Mouse (Mus musculus): ENCODE data around the gene Gnai2. TPM values are rescaled to one million over a fixed set of nuclear protein-coding genes. Genes with fewer than 3 reads are reported as not detected.
A peak's percentile ranks its signal among the peaks of the same experiment; 100 is the strongest.

The Gnai2 gene
- polyA plus RNA-seq, 1 experiment, result 499 TPM

GRCm38 (mm10) chr9:107660777-107661176 lies 25.6 kb upstream of the Gnai2 start:
- Histone ChIP-seq H3K79me2 (ENCODE audit: control insufficient read depth, insufficient read depth) (no peaks in the 10 kb centered on the region), H3K27me3 (ENCODE audit: control insufficient read depth, insufficient read depth, insufficient read length) (peaks cover 81% of the 10 kb centered on the region), H3ac (ENCODE audit: control insufficient read depth, insufficient read length) (no peak overlapping the region), H3K4me3 (no peak overlapping the region), H3K4me2 (ENCODE audit: low read depth) (no peak overlapping the region), H3K36me3 (ENCODE audit: control insufficient read depth, insufficient read depth) (no peaks in the 10 kb centered on the region)
- TF ChIP-seq MYOG (IDR thresholded peaks at IDR 0.05; ENCODE audit: control insufficient read depth in 1 of 3, insufficient read depth in 1 of 3, insufficient read length in 2 of 3, low read depth in 2 of 3), result no peak

- Histone ChIP-seq H3K79me2 (ENCODE audit: control insufficient read depth, insufficient read depth) (no peaks in the 10 kb centered on the region), H3K27me3 (ENCODE audit: control insufficient read depth, insufficient read depth, insufficient read length) (peaks cover 81% of the 10 kb centered on the region), H3K4me3 (no peak overlapping the region), H3K4me2 (ENCODE audit: low read depth) (no peak overlapping the region), H3ac (ENCODE audit: control insufficient read depth, insufficient read length) (no peak overlapping the region), H3K36me3 (ENCODE audit: control insufficient read depth, insufficient read depth) (no peaks in the 10 kb centered on the region)
- TF ChIP-seq MAX (IDR thresholded peaks at IDR 0.05; ENCODE audit: low read depth) (no peak), POLR2A (IDR thresholded peaks at IDR 0.05; ENCODE audit: insufficient read length, low read depth) (no peak), MYOG (IDR thresholded peaks at IDR 0.05; ENCODE audit: control insufficient read depth in 1 of 3, insufficient read depth in 1 of 3, insufficient read length in 2 of 3, low read depth in 2 of 3) (no peak), USF1 (IDR thresholded peaks at IDR 0.05; ENCODE audit: low read depth) (no peak), CEBPB (IDR thresholded peaks at IDR 0.05; ENCODE audit: insufficient read depth, poor library complexity, severe bottlenecking) (no peak), POLR2AphosphoS2 (IDR thresholded peaks at IDR 0.05; ENCODE audit: insufficient read length, low read depth) (no peak), TCF3 (IDR thresholded peaks at IDR 0.05; ENCODE audit: insufficient read length, low read depth) (no peak), E2F4 (IDR thresholded peaks at IDR 0.05; ENCODE audit: insufficient read depth) (no peak), TCF12 (IDR thresholded peaks at IDR 0.05; ENCODE audit: insufficient read depth, poor library complexity, severe bottlenecking) (no peak), REST (IDR thresholded peaks at IDR 0.05; ENCODE audit: insufficient read depth, insufficient read length) (no peak), MYOD1 (IDR thresholded peaks at IDR 0.05; ENCODE audit: control insufficient read depth in 1 of 3, insufficient read length in 2 of 3, low read depth in 2 of 3) (no peak), SRF (IDR thresholded peaks at IDR 0.05; ENCODE audit: control insufficient read depth, insufficient read length, low read depth) (no peak)
Measured at GRCm38 (mm10) chr9:107659961-107660360, 24.8 kb upstream of the Gnai2 start.

GRCm38 (mm10) chr9:107659551-107659950 lies 24.4 kb upstream of the Gnai2 start:
- TF ChIP-seq MYOG (IDR thresholded peaks at IDR 0.05; ENCODE audit: control insufficient read depth in 1 of 3, insufficient read depth in 1 of 3, insufficient read length in 2 of 3, low read depth in 2 of 3) (peak in 1 of 3 experiments; percentile 37), POLR2A (IDR thresholded peaks at IDR 0.05; ENCODE audit: insufficient read length, low read depth) (no peak), MAX (IDR thresholded peaks at IDR 0.05; ENCODE audit: low read depth) (no peak)
- no peaks in the 10 kb centered on the region for H3K36me3 ChIP-seq (ENCODE audit: control insufficient read depth, insufficient read depth)
- H3K79me2 ChIP-seq (ENCODE audit: control insufficient read depth, insufficient read depth), result no peaks in the 10 kb centered on the region
- no peak overlapping the region for H3K4me2 ChIP-seq (ENCODE audit: low read depth)
- H3K4me3 ChIP-seq, result no peak overlapping the region
- H3ac ChIP-seq (ENCODE audit: control insufficient read depth, insufficient read length), result no peak overlapping the region
- peaks cover 79% of the 10 kb centered on the region for H3K27me3 ChIP-seq (ENCODE audit: control insufficient read depth, insufficient read depth, insufficient read length)

GRCm38 (mm10) chr9:107658096-107658495 lies 22.9 kb upstream of the Gnai2 start:
- Histone ChIP-seq H3K4me2 (ENCODE audit: low read depth) (no peak overlapping the region), H3K27me3 (ENCODE audit: control insufficient read depth, insufficient read depth, insufficient read length) (peaks cover 69% of the 10 kb centered on the region), H3K4me3 (no peak overlapping the region), H3K36me3 (ENCODE audit: control insufficient read depth, insufficient read depth) (no peaks in the 10 kb centered on the region), H3K79me2 (ENCODE audit: control insufficient read depth, insufficient read depth) (no peaks in the 10 kb centered on the region), H3ac (ENCODE audit: control insufficient read depth, insufficient read length) (no peak overlapping the region)
- no peak for TF ChIP-seq TCF3 (IDR thresholded peaks at IDR 0.05; ENCODE audit: insufficient read length, low read depth)
- no peak for TF ChIP-seq E2F4 (IDR thresholded peaks at IDR 0.05; ENCODE audit: insufficient read depth)
- TF ChIP-seq USF1 (IDR thresholded peaks at IDR 0.05; ENCODE audit: low read depth), result no peak
- no peak for TF ChIP-seq MYOD1 (IDR thresholded peaks at IDR 0.05; ENCODE audit: control insufficient read depth in 1 of 3, insufficient read length in 2 of 3, low read depth in 2 of 3)
- TF ChIP-seq TCF12 (IDR thresholded peaks at IDR 0.05; ENCODE audit: insufficient read depth, poor library complexity, severe bottlenecking), result no peak
- no peak for TF ChIP-seq SRF (IDR thresholded peaks at IDR 0.05; ENCODE audit: control insufficient read depth, insufficient read length, low read depth)
- TF ChIP-seq POLR2AphosphoS2 (IDR thresholded peaks at IDR 0.05; ENCODE audit: insufficient read length, low read depth), result no peak
- no peak for TF ChIP-seq REST (IDR thresholded peaks at IDR 0.05; ENCODE audit: insufficient read depth, insufficient read length)
- TF ChIP-seq MYOG (IDR thresholded peaks at IDR 0.05; ENCODE audit: control insufficient read depth in 1 of 3, insufficient read depth in 1 of 3, insufficient read length in 2 of 3, low read depth in 2 of 3), result no peak
- no peak for TF ChIP-seq MAX (IDR thresholded peaks at IDR 0.05; ENCODE audit: low read depth)
- no peak for TF ChIP-seq CEBPB (IDR thresholded peaks at IDR 0.05; ENCODE audit: insufficient read depth, poor library complexity, severe bottlenecking)

- H3K4me3 ChIP-seq, result no peak overlapping the region
- no peaks in the 10 kb centered on the region for H3K36me3 ChIP-seq (ENCODE audit: control insufficient read depth, insufficient read depth)
- H3K79me2 ChIP-seq (ENCODE audit: control insufficient read depth, insufficient read depth), result no peaks in the 10 kb centered on the region
- TF ChIP-seq POLR2A (IDR thresholded peaks at IDR 0.05; ENCODE audit: insufficient read length, low read depth) (no peak), MAX (IDR thresholded peaks at IDR 0.05; ENCODE audit: low read depth) (no peak), CEBPB (IDR thresholded peaks at IDR 0.05; ENCODE audit: insufficient read depth, poor library complexity, severe bottlenecking) (no peak), POLR2AphosphoS2 (IDR thresholded peaks at IDR 0.05; ENCODE audit: insufficient read length, low read depth) (no peak), TCF3 (IDR thresholded peaks at IDR 0.05; ENCODE audit: insufficient read length, low read depth) (no peak), TCF12 (IDR thresholded peaks at IDR 0.05; ENCODE audit: insufficient read depth, poor library complexity, severe bottlenecking) (no peak), USF1 (IDR thresholded peaks at IDR 0.05; ENCODE audit: low read depth) (no peak), MYOG (IDR thresholded peaks at IDR 0.05; ENCODE audit: control insufficient read depth in 1 of 3, insufficient read depth in 1 of 3, insufficient read length in 2 of 3, low read depth in 2 of 3) (no peak), SRF (IDR thresholded peaks at IDR 0.05; ENCODE audit: control insufficient read depth, insufficient read length, low read depth) (no peak), MYOD1 (IDR thresholded peaks at IDR 0.05; ENCODE audit: control insufficient read depth in 1 of 3, insufficient read length in 2 of 3, low read depth in 2 of 3) (no peak), E2F4 (IDR thresholded peaks at IDR 0.05; ENCODE audit: insufficient read depth) (no peak), REST (IDR thresholded peaks at IDR 0.05; ENCODE audit: insufficient read depth, insufficient read length) (no peak)
- H3K27me3 ChIP-seq (ENCODE audit: control insufficient read depth, insufficient read depth, insufficient read length), result peaks cover 59% of the 10 kb centered on the region
- no peak overlapping the region for H3K4me2 ChIP-seq (ENCODE audit: low read depth)
- H3ac ChIP-seq (ENCODE audit: control insufficient read depth, insufficient read length), result no peak overlapping the region
Measured at GRCm38 (mm10) chr9:107657144-107657543, 22.0 kb upstream of the Gnai2 start.

Data from myocyte (in vitro differentiated cells).